Mouse (Mus musculus): ENCODE data around the gene Gm17018.

GRCm38 (mm10) chr19:45621061-45621460 lies 60.6 kb downstream of the Gm17018 start:
- TF ChIP-seq POLR2A (IDR thresholded peaks at IDR 0.05; ENCODE audit: insufficient read depth, low read depth, low read length), result no peak
- no peak for TF ChIP-seq CTCF (IDR thresholded peaks at IDR 0.05)

All from heart, adult 2 months (tissue).